Mouse (Mus musculus) cerebellum, adult 2 months (tissue): ENCODE data around the gene Gm21887. TPM values are rescaled to one million over a fixed set of nuclear protein-coding genes. Genes with fewer than 3 reads are reported as not detected.
"Not testable (repeated sequence)": the region's sequence is repeated elsewhere in the genome, so short reads cannot be mapped to it uniquely, and the experiment has no call there.

ENCODE experiments used
- DNase-seq, 2 experiments: peaks; one replicate each; pipeline ENCODE4 v3.0.0; 2021
- H3K27ac ChIP-seq: fragments of 200-500 bp; 2 replicates; pipeline ENCODE4 v1.5.1; 2012; ENCODE audit warnings: low read length, control low read depth, inconsistent platforms; ENCODE audit not compliant: insufficient read depth
- H3K27me3 ChIP-seq: fragments of 200-500 bp; 2 replicates; pipeline ENCODE4 v1.6.1; 2012; ENCODE audit warnings: inconsistent platforms, mild to moderate bottlenecking, low read length, moderate library complexity; ENCODE audit not compliant: control insufficient read depth, insufficient read depth
- H3K4me1 ChIP-seq: fragments of 200-500 bp; 2 replicates; pipeline ENCODE4 v1.6.1; 2011; ENCODE audit warnings: low read length; ENCODE audit not compliant: control insufficient read depth, insufficient read depth
- H3K4me3 ChIP-seq: fragments of 200-500 bp; replicated peaks from 2 replicates; pipeline ENCODE3; 2011; ENCODE audit warnings: mild to moderate bottlenecking, low read depth, low read length, control low read depth; ENCODE audit not compliant: insufficient read depth
- CTCF ChIP-seq: fragments of 200-500 bp; IDR thresholded peaks from 2 replicates; pipeline ENCODE4 v1.5.1; 2011; ENCODE audit warnings: low read depth, mild to moderate bottlenecking, control low read depth, low read length, moderate library complexity, borderline replicate concordance; ENCODE audit not compliant: insufficient read depth
- WGBS: fragments of 180-500 bp; shearing (Covaris S2); methylation state at CpG from one replicate; pipeline ENCODE4 v1.1.7; 2018; 5-methylcytosine and 5-hydroxymethylcytosine counted together
- polyA plus RNA-seq: library from polyadenylated mRNA; depleted of rRNA; stranded (reverse); fragments of >200 nt; gene quantifications from 2 replicates; pipeline ENCODE4 v1.2.3, GENCODE M21; 2012

Gm21887 gene
- polyA plus RNA-seq, 1 experiment: 794 TPM

GRCm38 (mm10) chrX:170011529-170011879, 2.0 kb downstream of the Gm21887 start:
- H3K4me3 ChIP-seq: not testable (repeated sequence)
- 87% methylated on average over 7 of the region's 10 CpGs for WGBS

GRCm38 (mm10) chrX:170013421-170013820, 4.0 kb downstream of the Gm21887 start:
- not testable (repeated sequence) for H3K27ac ChIP-seq, H3K27me3 ChIP-seq, H3K4me1 ChIP-seq, DNase-seq, H3K4me3 ChIP-seq
- 96% methylated on average over 5 of the region's 13 CpGs for WGBS

More at GRCm38 (mm10) chrX:170011529-170011879, 2.0 kb downstream of the Gm21887 start:
- H3K4me1 ChIP-seq, H3K27ac ChIP-seq, H3K27me3 ChIP-seq: not testable (repeated sequence)
- DNase-seq: peak in 1 of 2 experiments; percentile 30

DNA sequence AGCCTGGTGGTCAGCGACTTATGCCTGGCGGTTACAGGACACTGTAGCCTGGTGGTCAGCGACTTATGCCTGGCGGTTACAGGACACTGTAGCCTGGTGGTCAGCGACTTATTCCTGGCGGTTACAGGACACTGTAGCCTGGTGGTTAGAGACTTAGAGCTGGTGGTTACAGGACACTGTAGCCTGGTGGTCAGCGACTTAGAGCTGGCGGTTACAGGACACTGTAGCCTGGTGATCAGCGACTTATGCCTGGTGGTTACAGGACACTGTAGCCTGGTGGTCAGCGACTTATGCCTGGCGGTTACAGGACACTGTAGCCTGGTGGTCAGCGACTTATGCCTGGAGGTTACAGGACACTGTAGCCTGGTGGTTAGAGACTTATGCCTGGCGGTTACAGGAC, 4.6 kb downstream of the Gm21887 start:
- DNase-seq, H3K27me3 ChIP-seq, H3K4me1 ChIP-seq, H3K4me3 ChIP-seq, H3K27ac ChIP-seq: not testable (repeated sequence)
- WGBS: 86% methylated on average over 10 of the region's 13 CpGs

DNA sequence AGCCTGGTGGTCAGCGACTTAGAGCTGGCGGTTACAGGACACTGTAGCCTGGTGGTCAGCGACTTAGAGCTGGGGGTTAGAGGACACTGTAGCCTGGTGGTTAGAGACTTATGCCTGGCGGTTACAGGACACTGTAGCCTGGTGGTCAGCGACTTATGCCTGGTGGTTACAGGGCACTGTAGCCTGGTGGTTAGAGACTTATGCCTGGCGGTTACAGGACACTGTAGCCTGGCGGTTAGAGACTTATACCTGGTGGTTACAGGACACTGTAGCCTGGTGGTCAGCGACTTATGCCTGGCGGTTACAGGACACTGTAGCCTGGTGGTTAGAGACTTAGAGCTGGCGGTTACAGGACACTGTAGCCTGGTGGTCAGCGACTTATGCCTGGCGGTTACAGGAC, 6.4 kb downstream of the Gm21887 start:
- H3K4me3 ChIP-seq, H3K27ac ChIP-seq, H3K27me3 ChIP-seq, DNase-seq, H3K4me1 ChIP-seq: not testable (repeated sequence)
- WGBS: 88% methylated on average over 12 of the region's 12 CpGs

DNA sequence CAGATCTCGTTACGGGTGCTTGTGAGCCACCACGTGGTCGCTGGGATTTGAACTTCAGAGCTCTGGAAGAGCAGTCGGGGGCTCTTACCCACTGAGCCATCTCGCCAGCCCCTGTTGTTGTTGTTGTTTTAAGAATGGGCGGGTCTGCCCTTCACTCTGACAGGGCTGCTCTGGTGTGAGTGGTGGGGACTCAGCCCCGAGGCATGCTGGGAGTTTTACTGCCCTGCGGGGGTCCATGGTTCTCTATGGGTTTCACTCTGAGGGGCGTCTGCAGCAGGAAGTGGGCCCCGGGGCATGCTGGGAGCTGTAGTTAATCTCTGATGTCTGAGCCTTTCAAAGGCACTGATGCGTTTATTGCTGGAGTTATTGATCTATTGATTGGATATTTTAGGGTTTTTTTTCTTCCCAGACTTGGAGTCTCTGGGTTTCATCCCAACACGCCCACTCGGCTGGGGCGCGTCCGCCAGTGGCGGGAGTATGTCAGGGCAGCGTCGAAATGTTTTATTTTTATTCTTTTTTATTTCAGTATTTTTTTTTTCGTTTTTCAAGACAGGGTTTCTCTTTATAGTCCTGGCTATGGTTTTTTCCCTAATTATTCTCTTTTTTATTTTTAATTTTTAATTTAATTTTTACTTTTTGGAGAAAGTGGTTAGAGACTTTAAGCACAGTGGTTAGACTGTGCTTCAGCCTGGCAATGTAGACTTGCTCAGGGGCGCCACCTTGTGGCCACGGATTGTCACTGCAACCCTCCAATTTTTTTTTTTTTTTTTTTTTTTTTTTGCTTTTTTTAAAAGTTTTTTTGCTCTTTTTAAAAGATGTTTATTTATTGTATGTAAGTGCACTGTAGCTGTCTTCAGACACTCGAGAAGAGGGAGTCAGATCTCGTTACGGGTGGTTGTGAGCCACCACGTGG, 8.1 kb downstream of the Gm21887 start:
- not testable (repeated sequence) for H3K27ac ChIP-seq, H3K4me3 ChIP-seq, H3K27me3 ChIP-seq, H3K4me1 ChIP-seq
- peak; percentile 69 for TF ChIP-seq CTCF
- DNase-seq: peak; percentile 67 to 71
- 52% methylated on average over 27 of the region's 27 CpGs for WGBS

GRCm38 (mm10) chrX:170018571-170019218, 9.2 kb downstream of the Gm21887 start:
- DNase-seq: peak; percentile 69 to 72
- H3K27ac ChIP-seq, H3K4me1 ChIP-seq, H3K4me3 ChIP-seq, H3K27me3 ChIP-seq: not testable (repeated sequence)
- 88% methylated on average over 66 of the region's 66 CpGs for WGBS

DNA sequence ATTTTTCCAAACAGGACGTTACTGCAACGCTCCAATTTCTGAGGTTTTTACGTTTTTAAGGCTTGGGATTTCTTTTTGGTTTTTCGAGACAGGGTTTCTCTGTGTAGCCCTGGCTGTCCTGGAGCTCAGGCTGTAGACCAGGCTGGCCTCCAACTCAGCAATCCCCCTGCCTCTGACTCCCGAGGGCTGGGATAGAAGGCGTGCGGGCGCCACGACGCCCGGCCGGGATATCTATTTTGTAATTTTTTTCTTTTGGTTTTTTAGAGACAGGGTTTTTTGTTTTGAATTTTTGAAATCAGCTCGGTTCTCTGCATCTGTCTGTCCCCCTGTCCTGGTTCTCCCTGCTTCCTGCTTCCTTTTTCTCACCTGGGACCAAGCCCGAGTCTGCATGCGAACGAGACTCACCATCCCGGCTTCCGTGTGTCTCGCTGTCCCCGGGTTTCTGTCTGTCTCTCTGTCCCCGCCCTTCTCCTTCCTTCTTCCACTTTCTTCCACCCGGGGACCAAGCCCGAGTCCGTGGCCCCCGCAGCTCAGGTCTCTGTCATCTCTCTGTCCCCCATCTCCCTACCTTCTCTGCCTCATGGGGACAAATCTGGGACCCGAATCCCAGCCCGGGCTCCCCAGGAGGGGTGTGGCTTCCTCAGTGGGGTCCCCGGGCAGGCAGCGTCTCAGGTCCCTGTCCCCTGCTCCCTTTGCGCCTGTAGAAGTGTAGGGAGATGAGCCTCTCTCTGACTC, 9.9 kb downstream of the Gm21887 start:
- H3K27me3 ChIP-seq, H3K4me3 ChIP-seq, H3K27ac ChIP-seq, H3K4me1 ChIP-seq: not testable (repeated sequence)
- WGBS: 81% methylated on average over 30 of the region's 30 CpGs
- peak in 1 of 2 experiments; percentile 57 for DNase-seq

GRCm38 (mm10) chrX:170019954-170020689, 10.7 kb downstream of the Gm21887 start:
- DNase-seq: peak; percentile 93 to 98
- 58% methylated on average over 14 of the region's 14 CpGs for whole genome bisulfite sequencing
- TF ChIP-seq CTCF: peak; percentile 53
- not testable (repeated sequence) for H3K27ac ChIP-seq, H3K27me3 ChIP-seq, H3K4me3 ChIP-seq, H3K4me1 ChIP-seq
